Mouse (Mus musculus): Measurements from ENCODE around the gene Ss18l2. TPM values are rescaled to one million over a fixed set of nuclear protein-coding genes. Genes with fewer than 3 reads are reported as not detected.

Gene Ss18l2
- polyA plus RNA-seq, 1 experiment from 2014 or later, result 112 TPM

DNA sequence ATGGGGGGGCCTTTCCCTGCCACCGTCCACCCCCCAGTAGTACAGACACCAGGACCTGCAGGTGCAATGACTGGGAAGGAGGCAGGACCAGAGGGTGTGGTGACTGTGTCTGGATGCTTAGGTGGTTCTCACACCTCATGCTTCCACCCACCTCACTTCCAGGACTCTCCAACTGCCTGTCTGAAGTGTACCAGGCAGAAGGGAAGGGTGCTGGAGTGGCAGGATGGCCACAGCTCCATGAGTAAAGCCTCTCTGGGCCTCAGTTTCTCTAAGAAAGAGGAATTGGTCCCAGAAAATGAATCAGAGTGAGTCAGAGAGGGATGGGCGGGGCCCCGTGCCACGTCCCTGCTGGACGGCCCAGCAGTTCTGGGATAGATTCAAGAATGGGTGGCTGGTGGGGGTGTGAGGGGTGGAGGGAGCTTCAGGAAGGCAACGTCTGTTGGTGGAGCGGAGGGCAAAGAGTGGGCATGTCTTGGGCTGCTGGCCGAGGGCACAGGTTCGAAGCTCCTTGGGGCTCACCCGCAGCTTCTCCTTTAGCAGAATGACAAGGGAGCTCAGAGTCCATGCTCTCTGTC, 51.0 kb downstream of the Ss18l2 start:
- no peak for ATAC-seq (ENCODE audit: insufficient read depth, low FRiP score)
- peak overlapping the region; percentile 96 for H3K9ac ChIP-seq (ENCODE audit: low read length)
- peaks cover 19% of the 10 kb centered on the region for H3K4me1 ChIP-seq (ENCODE audit: control insufficient read depth, insufficient read depth, low read length)
- no peaks in the 10 kb centered on the region for H3K27me3 ChIP-seq (ENCODE audit: control insufficient read depth, insufficient read depth, low read length)
- peak overlapping the region; percentile 87 for H3K4me3 ChIP-seq (replicated peaks; ENCODE audit: low read length)
- peak overlapping the region; percentile 89 for H3K4me2 ChIP-seq (ENCODE audit: low read depth, low read length)
- H3K9me3 ChIP-seq (replicated peaks; ENCODE audit: control insufficient read depth, low read length), result no peaks in the 10 kb centered on the region
- H3K36me3 ChIP-seq (ENCODE audit: control insufficient read depth, insufficient read depth, low read length), result peaks cover 13% of the 10 kb centered on the region
- WGBS, result 53% methylated on average over 10 of the region's 10 CpGs
- peak overlapping the region; percentile 90 for H3K27ac ChIP-seq (ENCODE audit: low read length)

DNA sequence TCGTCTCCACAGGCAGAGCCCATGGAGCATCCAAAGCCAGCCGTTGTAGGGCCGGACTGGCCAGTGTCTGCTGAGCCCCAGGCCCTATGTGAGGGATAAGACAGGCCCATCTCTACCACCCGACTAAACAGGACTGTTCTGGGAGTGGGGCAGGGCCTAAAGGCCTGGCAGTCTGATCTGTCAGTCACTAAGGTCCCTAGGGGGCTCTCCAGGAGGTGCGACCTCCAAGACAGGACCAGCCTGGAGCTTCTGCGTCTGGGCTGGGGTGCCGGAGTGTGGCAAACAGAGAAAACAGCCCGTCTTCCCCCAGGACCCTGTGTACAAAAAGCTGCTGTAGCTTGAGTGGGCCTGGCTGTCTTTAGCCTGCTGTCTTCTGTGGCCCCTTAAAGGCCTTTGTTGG, 51.7 kb downstream of the Ss18l2 start:
- WGBS, result 71% methylated on average over 8 of the region's 8 CpGs
- ATAC-seq (ENCODE audit: insufficient read depth, low FRiP score), result no peak
- H3K27me3 ChIP-seq (ENCODE audit: control insufficient read depth, insufficient read depth, low read length), result no peaks in the 10 kb centered on the region
- no peaks in the 10 kb centered on the region for H3K9me3 ChIP-seq (replicated peaks; ENCODE audit: control insufficient read depth, low read length)
- no peak overlapping the region for H3K9ac ChIP-seq (ENCODE audit: low read length)
- H3K27ac ChIP-seq (ENCODE audit: low read length), result no peak overlapping the region
- H3K4me2 ChIP-seq (ENCODE audit: low read depth, low read length), result 0 out of 2 replicates have a peak overlapping the region, but pooled peaks have one; percentile 89
- peaks cover 19% of the 10 kb centered on the region for H3K4me1 ChIP-seq (ENCODE audit: control insufficient read depth, insufficient read depth, low read length)
- no peak overlapping the region for H3K4me3 ChIP-seq (replicated peaks; ENCODE audit: low read length)
- H3K36me3 ChIP-seq (ENCODE audit: control insufficient read depth, insufficient read depth, low read length), result peaks cover 11% of the 10 kb centered on the region

DNA sequence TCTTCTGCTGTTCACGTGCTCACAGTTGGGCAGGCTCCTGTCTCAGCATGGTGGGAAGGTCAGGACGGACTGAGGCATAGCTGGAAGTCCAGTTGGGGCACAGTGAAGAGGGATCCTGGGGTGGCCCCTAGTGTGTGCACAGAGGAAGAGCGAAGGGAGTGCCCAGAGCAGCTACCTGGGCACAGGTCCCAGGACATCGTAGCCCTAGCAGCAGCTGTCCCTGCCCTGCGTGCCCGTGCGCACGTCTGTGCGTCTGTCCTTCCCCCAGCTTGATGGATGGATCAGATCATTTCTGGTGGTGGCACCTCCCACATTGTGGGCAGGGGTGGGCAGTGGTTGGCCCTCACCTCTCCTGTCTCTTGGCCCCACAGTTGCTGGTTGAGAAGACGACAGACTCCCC, 52.1 kb downstream of the Ss18l2 start:
- H3K36me3 ChIP-seq (ENCODE audit: control insufficient read depth, insufficient read depth, low read length), result peaks cover 13% of the 10 kb centered on the region
- H3K4me2 ChIP-seq (ENCODE audit: low read depth, low read length), result no peak overlapping the region
- H3K9ac ChIP-seq (ENCODE audit: low read length), result no peak overlapping the region
- peaks cover 19% of the 10 kb centered on the region for H3K4me1 ChIP-seq (ENCODE audit: control insufficient read depth, insufficient read depth, low read length)
- WGBS, result 85% methylated on average over 10 of the region's 10 CpGs
- H3K27ac ChIP-seq (ENCODE audit: low read length), result no peak overlapping the region
- H3K27me3 ChIP-seq (ENCODE audit: control insufficient read depth, insufficient read depth, low read length), result no peaks in the 10 kb centered on the region
- ATAC-seq (ENCODE audit: insufficient read depth, low FRiP score), result no peak
- no peaks in the 10 kb centered on the region for H3K9me3 ChIP-seq (replicated peaks; ENCODE audit: control insufficient read depth, low read length)
- no peak overlapping the region for H3K4me3 ChIP-seq (replicated peaks; ENCODE audit: low read length)

DNA sequence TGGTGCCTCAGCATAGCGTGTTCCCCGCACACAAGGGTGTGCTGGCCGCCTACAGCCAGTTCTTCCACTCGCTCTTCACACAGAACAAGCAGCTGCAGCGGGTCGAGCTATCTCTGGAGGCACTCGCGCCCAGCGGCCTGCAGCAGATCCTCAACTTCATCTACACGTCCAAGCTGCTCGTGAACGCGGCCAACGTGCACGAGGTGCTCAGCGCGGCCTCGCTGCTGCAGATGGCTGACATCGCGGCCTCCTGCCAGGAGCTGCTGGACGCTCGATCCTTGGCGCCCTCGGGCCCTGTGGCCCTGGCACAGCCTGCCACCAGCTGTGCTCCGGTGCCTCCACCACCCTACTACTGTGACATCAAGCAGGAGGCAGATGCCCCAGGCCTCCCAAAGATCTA, 52.6 kb downstream of the Ss18l2 start:
- H3K4me3 ChIP-seq (replicated peaks; ENCODE audit: low read length), result no peak overlapping the region
- no peak overlapping the region for H3K4me2 ChIP-seq (ENCODE audit: low read depth, low read length)
- peaks cover 19% of the 10 kb centered on the region for H3K4me1 ChIP-seq (ENCODE audit: control insufficient read depth, insufficient read depth, low read length)
- no peak overlapping the region for H3K27ac ChIP-seq (ENCODE audit: low read length)
- no peaks in the 10 kb centered on the region for H3K9me3 ChIP-seq (replicated peaks; ENCODE audit: control insufficient read depth, low read length)
- 91% methylated on average over 25 of the region's 25 CpGs for WGBS
- peaks cover 18% of the 10 kb centered on the region for H3K36me3 ChIP-seq (ENCODE audit: control insufficient read depth, insufficient read depth, low read length)
- H3K27me3 ChIP-seq (ENCODE audit: control insufficient read depth, insufficient read depth, low read length), result no peaks in the 10 kb centered on the region
- no peak for ATAC-seq (ENCODE audit: insufficient read depth, low FRiP score)
- H3K9ac ChIP-seq (ENCODE audit: low read length), result no peak overlapping the region

Other genes with a start within 250 kb of the Ss18l2 start
- 11.5 and 12.5 TPM in 2 replicates for gene Cck, start 214.6 kb upstream of the Ss18l2 start, polyA plus RNA-seq (2015; fragmentation: Nextera tagmentation; extraction: Ambion mirVana)
- gene Lyzl4, start 68.2 kb upstream of the Ss18l2 start, polyA plus RNA-seq (2015; fragmentation: Nextera tagmentation; extraction: Ambion mirVana), result 0.41 TPM in 1 of 2 replicates, not detected in the other
- 0.82 and 1.0 TPM in 2 replicates for gene Vipr1, start 67.6 kb upstream of the Ss18l2 start, polyA plus RNA-seq (2015; fragmentation: Nextera tagmentation; extraction: Ambion mirVana)
- 8.8 and 9.4 TPM in 2 replicates for gene Sec22c, start 4.8 kb upstream of the Ss18l2 start, polyA plus RNA-seq (2015; fragmentation: Nextera tagmentation; extraction: Ambion mirVana)
- gene Nktr, start 8.8 kb downstream of the Ss18l2 start, polyA plus RNA-seq (2015; fragmentation: Nextera tagmentation; extraction: Ambion mirVana), result 54.7 and 55.6 TPM in 2 replicates
- 7.9 and 8.0 TPM in 2 replicates for gene Zfp651, start 49.0 kb downstream of the Ss18l2 start, polyA plus RNA-seq (2015; fragmentation: Nextera tagmentation; extraction: Ambion mirVana)
- gene Klhl40, start 67.3 kb downstream of the Ss18l2 start, polyA plus RNA-seq (2015; fragmentation: Nextera tagmentation; extraction: Ambion mirVana), result 0.45 and 8.0 TPM in 2 replicates
- 2.2 and 4.3 TPM in 2 replicates for gene Hhatl, start 82.2 kb downstream of the Ss18l2 start, polyA plus RNA-seq (2015; fragmentation: Nextera tagmentation; extraction: Ambion mirVana)
- gene Ccdc13, start 129.1 kb downstream of the Ss18l2 start, polyA plus RNA-seq (2015; fragmentation: Nextera tagmentation; extraction: Ambion mirVana), result 0.56 and 0.59 TPM in 2 replicates
- 293 and 317 TPM in 2 replicates for gene Higd1a, start 148.0 kb downstream of the Ss18l2 start, polyA plus RNA-seq (2015; fragmentation: Nextera tagmentation; extraction: Ambion mirVana)
- 0.45 and 0.63 TPM in 2 replicates for gene Ackr2, start 188.0 kb downstream of the Ss18l2 start, polyA plus RNA-seq (2015; fragmentation: Nextera tagmentation; extraction: Ambion mirVana)
- 0.35 and 0.37 TPM in 2 replicates for gene Cyp8b1, start 206.0 kb downstream of the Ss18l2 start, polyA plus RNA-seq (2015; fragmentation: Nextera tagmentation; extraction: Ambion mirVana)
- 5.8 and 6.7 TPM in 2 replicates for gene Fam198a, start 240.7 kb downstream of the Ss18l2 start, polyA plus RNA-seq (2015; fragmentation: Nextera tagmentation; extraction: Ambion mirVana)

Measured in stomach, embryonic 16.5 days (tissue).